Mouse (Mus musculus): ENCODE results near the gene Pgam1. TPM values are rescaled to one million over a fixed set of nuclear protein-coding genes. Genes with fewer than 3 reads are reported as not detected.

Gene Pgam1
- polyA plus RNA-seq, 1 experiment from 2014 or later: 1,170 TPM

DNA sequence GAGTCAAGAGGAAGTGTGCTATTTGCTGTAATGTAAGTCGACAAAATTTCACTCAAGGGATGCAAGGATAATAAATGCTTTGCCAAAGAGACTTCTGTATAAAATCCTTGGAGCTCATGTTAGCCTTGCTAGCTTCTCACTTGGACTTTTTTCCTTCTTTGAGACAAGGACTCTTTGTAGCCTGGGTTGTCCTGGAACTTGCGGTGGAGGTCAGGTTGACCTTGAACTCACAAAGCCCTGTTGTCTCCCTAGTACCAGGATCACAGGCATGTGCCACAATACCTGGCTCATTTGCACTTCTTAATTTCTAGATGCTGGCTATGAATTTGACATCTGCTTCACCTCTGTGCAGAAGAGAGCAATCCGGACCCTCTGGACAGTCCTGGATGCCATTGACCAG, 3.6 kb downstream of the Pgam1 start:
- Histone ChIP-seq H3K27ac (no peak overlapping the region), H3K27me3 (ENCODE audit: poor library complexity, severe bottlenecking) (no peaks in the 10 kb centered on the region), H3K4me1 (peaks cover 26% of the 10 kb centered on the region), H3K36me3 (replicated peaks) (peaks cover 62% of the 10 kb centered on the region), H3K9me3 (no peaks in the 10 kb centered on the region), H3K4me3 (no peak overlapping the region; the same call in 1 of the 2 replicates)
- 96% methylated on average over 3 of the region's 3 CpGs for WGBS
- no peak for DNase-seq (ENCODE audit: extremely low spot score, low spot score)

DNA sequence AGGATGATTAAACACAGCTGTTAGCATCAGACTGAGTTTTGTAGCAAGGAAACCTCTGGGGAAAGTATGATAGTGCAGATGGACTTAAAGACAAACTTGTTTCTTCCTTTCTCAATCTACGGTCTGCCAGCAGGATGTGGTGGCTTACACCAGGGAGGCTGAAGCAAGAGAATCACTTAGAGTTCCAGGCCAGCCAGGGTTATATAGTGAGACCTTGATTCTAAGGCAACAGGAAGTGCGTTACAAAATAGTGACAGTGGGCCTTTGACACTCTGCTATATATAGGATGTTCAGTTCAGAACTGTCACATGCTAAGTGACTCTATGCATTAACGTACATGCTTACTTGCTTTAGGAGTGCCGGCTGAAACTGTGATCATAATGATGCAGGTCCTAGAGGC, 5.1 kb downstream of the Pgam1 start:
- WGBS: 93% methylated on average over 4 of the region's 4 CpGs
- Histone ChIP-seq H3K4me3 (no peak overlapping the region), H3K9me3 (no peaks in the 10 kb centered on the region), H3K27ac (no peak overlapping the region), H3K36me3 (replicated peaks) (peaks cover 78% of the 10 kb centered on the region), H3K4me1 (peaks cover 26% of the 10 kb centered on the region), H3K27me3 (ENCODE audit: poor library complexity, severe bottlenecking) (no peaks in the 10 kb centered on the region)
- no peak for DNase-seq (ENCODE audit: extremely low spot score, low spot score)

DNA sequence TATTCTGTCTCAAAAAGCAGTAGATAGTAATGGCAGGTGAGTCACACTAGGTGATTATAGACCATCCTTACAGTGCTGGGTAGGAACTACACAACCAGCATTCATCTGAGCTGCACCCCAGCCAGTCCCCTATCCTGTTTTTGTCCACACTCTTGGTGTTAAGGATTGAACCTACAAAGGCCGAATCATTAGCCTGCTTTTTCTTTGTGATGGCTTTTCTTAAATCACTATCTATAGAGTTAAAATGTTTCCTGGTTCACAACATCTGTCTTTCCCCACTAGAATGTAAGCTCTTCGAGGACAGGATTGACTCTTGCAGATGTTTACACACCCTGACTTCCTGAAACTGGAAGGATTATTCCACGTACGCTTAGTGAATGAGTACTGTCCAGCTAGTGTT, 7.7 kb downstream of the Pgam1 start:
- DNase-seq (ENCODE audit: extremely low spot score, low spot score): no peak
- Histone ChIP-seq H3K36me3 (replicated peaks) (peaks cover 90% of the 10 kb centered on the region), H3K4me1 (peaks cover 8% of the 10 kb centered on the region)

DNA sequence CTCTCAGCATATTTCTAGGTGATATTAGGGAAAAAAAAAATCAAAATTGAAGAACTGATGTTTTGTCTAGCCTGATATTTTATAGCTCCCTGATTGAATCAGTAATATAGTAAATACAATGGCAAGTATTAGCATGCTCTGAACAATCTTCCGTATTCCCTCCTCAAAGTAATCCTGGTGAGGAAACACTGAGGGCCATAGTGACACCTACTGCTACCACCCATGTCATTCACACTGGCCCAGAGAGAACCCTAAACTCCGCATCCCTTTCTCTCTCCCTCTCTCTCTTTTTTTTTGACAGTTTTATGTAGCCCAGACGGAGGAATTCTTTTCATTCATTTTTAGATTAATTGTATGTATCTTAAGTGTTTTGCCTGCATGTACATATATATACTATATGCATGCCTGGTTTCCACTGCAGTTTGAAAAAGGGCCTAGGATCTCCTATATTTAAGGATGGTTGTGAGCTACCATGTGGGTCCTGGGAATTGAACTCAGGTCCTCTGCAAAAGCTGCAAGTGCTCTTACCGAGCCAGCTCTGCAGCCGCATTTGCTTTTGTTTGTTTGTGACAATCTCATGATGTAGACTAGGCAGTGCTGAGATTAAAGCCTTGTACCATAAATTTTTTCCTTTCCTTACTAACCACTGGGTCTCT, 8.8 kb downstream of the Pgam1 start:
- no peak overlapping the region for H3K27ac ChIP-seq
- WGBS: 85% methylated on average over 5 of the region's 5 CpGs
- H3K4me1 ChIP-seq: no peaks in the 10 kb centered on the region
- H3K36me3 ChIP-seq (replicated peaks): peaks cover 88% of the 10 kb centered on the region
- no peaks in the 10 kb centered on the region for H3K27me3 ChIP-seq (ENCODE audit: poor library complexity, severe bottlenecking)
- DNase-seq (ENCODE audit: extremely low spot score, low spot score): no peak
- no peak overlapping the region for H3K4me3 ChIP-seq
- H3K9me3 ChIP-seq: no peaks in the 10 kb centered on the region

More for the DNA sequence above, 7.7 kb downstream of the Pgam1 start:
- Histone ChIP-seq H3K9me3 (no peaks in the 10 kb centered on the region), H3K27ac (no peak overlapping the region), H3K27me3 (ENCODE audit: poor library complexity, severe bottlenecking) (no peaks in the 10 kb centered on the region), H3K4me3 (no peak overlapping the region)
- WGBS: 82% methylated on average over 4 of the region's 4 CpGs

DNA sequence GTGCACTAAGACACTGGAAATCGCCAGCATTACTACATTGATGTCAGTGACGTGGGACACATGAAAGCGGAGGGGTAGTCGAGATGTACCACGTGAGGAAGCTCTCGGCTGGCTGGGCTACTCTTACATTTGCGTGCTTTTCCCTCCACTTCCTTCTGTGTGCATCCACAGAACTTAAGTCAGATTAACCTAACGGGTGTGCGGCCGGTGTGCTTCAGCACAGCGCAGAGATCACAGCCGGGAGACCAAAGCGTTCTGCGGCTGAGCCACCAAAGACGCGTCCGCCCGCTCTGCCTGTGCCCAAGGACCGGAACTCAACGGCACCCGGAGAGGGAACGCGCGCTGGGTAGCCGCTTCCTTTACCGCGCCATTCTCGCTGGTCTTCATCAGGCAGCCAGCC, 21.0 kb downstream of the Pgam1 start:
- no peak for DNase-seq (ENCODE audit: extremely low spot score, low spot score)
- peak overlapping the region; percentile 86 for H3K27ac ChIP-seq

DNA sequence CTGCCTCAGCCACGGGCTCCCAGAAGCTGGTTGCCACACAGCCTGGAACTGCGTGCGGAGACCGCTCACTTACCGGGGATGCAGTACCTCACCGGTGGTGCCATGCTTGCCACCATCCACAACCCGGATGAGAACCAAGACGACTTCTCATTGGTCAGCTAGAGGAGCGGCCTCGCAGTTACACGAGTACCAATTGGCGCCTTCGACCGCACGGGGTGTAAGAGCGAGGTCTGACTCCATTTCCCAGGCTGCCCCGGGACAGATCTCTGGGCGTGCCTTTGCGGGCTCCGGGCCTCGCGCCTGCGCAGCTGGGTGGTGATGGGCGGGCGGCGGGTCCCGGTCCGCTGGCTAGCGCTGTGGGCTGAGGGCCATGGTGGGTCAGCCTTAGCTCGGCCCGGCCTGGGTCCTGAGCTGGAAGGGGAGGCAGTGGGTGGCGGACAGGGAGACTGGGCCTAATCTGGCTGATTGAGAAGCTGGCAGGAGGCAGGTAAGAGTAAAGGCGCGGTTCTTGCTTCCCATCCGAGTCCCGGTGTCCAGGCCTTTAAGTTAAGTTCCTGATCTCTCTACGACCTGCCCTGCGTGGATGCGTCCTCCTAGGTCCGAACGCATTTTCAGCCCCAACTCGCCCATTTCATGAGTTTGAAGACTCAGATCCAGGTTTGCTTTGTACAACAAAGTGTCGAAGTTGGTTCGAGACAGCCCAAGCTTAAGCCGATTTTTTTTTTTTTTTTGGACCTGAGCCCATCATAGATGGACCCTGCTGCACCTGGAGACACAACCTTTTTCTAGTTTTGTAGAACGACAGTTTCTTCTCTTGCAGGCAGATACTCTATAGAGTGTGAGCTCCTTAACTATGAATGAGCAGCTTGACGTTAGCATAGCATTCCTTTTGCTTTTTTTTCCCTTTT, 21.7 kb downstream of the Pgam1 start, which contains the start of the genes Exosc1 and Zdhhc16:
TSS of gene Exosc1 (minus strand) at position 245 of the 908 bp plus-strand sequence.
TSS of gene Zdhhc16 (plus strand) at position 302 of the 908 bp plus-strand sequence.
- peak within 1 kb of the TSS; percentile 98 for H3K4me3 ChIP-seq
- H3K27ac ChIP-seq: peak within 1 kb of the TSS; percentile 86
- peak; percentile 98 for DNase-seq (ENCODE audit: extremely low spot score, low spot score)
- WGBS: under 1% methylated on average over 47 of the region's 47 CpGs
- peaks cover 25% of the 10 kb centered on the region for H3K4me1 ChIP-seq
- H3K9me3 ChIP-seq: no peaks in the 10 kb centered on the region
- H3K36me3 ChIP-seq (replicated peaks): peaks cover 55% of the 10 kb centered on the region
- H3K27me3 ChIP-seq (ENCODE audit: poor library complexity, severe bottlenecking): no peaks in the 10 kb centered on the region

More for the DNA sequence above, 21.0 kb downstream of the Pgam1 start:
- Histone ChIP-seq H3K9me3 (no peaks in the 10 kb centered on the region), H3K4me1 (peaks cover 25% of the 10 kb centered on the region), H3K27me3 (ENCODE audit: poor library complexity, severe bottlenecking) (no peaks in the 10 kb centered on the region), H3K4me3 (peak overlapping the region; percentile 98), H3K36me3 (replicated peaks) (peaks cover 55% of the 10 kb centered on the region)
- under 1% methylated on average over 28 of the region's 28 CpGs for WGBS

DNA sequence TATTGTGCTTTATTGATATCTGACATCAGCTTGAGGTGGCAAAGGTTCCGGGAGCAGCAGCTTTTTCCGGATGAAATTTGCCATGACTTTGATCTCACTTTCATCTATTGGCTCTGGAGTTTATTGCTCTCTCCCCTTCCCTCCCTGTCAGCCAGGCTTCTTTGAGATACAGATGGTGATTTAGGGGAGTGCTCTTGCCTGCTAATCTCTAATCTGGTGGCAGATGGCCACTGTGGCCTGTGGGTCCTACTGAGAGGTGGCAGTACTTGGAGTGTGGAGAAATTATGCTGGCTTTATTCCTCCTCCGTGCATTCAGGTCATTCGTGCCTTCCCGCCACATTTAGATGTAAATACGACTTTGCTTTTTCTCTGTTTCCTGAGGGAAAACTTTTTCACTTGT, 22.4 kb downstream of the Pgam1 start:
- 51% methylated on average over 6 of the region's 6 CpGs for WGBS

DNA sequence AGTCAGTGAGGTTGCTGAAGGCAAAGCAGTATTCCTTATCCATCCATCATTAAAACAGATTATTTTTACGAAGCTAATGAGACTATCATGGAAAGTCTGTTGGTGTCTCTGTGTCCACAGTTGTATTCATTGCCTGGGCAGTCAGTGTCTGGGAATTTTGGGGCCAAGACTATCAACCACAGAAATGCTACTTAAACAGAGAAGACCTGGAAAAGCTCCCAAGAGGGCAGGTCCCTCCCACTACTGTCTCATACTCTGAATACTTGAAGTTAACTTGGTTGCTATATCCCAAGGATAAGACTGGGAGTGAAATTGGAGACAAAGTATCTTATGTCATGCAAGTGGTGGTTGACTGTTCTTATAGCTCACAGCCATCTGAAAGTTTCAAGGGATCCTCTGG, 24.2 kb downstream of the Pgam1 start:
- Histone ChIP-seq H3K9me3 (no peaks in the 10 kb centered on the region), H3K36me3 (replicated peaks) (peaks cover 58% of the 10 kb centered on the region), H3K4me1 (peaks cover 25% of the 10 kb centered on the region), H3K4me3 (no peak overlapping the region), H3K27ac (no peak overlapping the region), H3K27me3 (ENCODE audit: poor library complexity, severe bottlenecking) (no peaks in the 10 kb centered on the region)
- 94% methylated on average over 1 of the region's 1 CpGs for whole genome bisulfite sequencing
- DNase-seq (ENCODE audit: extremely low spot score, low spot score): no peak

More for the DNA sequence above, 22.4 kb downstream of the Pgam1 start:
- peak overlapping the region; percentile 98 for H3K4me3 ChIP-seq
- peaks cover 25% of the 10 kb centered on the region for H3K4me1 ChIP-seq
- H3K9me3 ChIP-seq: no peaks in the 10 kb centered on the region
- H3K27ac ChIP-seq: peak overlapping the region; percentile 86
- peaks cover 56% of the 10 kb centered on the region for H3K36me3 ChIP-seq (replicated peaks)
- no peak for DNase-seq (ENCODE audit: extremely low spot score, low spot score)
- H3K27me3 ChIP-seq (ENCODE audit: poor library complexity, severe bottlenecking): no peaks in the 10 kb centered on the region

DNA sequence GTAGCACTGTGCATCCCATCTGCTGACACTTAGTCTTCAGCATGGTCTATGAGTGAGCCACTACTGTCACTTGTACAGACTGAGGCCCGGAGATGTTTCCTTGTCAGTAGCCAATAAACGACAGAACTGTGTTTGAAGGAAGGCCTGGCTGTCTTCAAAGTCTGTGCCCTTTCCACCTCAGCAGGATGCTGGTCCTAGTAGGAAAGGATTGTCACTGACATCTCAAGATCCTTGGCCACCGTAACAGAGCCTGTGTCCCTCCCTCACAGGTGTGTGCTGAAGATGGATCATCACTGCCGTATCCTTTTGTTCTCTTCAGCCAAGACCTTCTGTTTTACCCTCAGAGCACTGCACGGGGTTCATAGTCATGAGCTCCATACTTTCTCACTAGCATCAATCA, 26.8 kb downstream of the Pgam1 start:
- no peaks in the 10 kb centered on the region for H3K9me3 ChIP-seq
- 94% methylated on average over 5 of the region's 5 CpGs for WGBS
- H3K36me3 ChIP-seq (replicated peaks): peaks cover 79% of the 10 kb centered on the region
- H3K4me3 ChIP-seq: no peak overlapping the region
- H3K27ac ChIP-seq: no peak overlapping the region
- H3K27me3 ChIP-seq (ENCODE audit: poor library complexity, severe bottlenecking): no peaks in the 10 kb centered on the region
- peaks cover 15% of the 10 kb centered on the region for H3K4me1 ChIP-seq
- DNase-seq (ENCODE audit: extremely low spot score, low spot score): no peak

DNA sequence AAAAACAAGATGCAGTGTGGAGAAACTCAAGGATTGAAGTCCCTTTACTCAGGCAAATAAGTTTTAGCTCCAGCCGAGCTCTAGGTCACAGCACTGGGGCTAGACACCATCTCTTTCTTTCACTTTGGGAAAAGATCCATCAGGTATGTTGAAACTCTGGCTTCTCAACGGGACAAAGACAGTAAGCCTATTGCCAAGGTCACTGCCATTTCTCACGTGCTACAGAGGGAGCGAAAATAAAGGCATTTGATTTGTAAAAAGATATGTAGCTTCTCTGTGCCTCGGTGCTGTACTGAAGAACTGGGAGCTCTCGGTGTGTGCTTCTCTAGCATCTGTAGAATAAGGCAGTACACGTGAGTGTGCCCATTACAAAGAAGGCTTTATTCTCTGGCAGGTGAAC, 32.1 kb downstream of the Pgam1 start:
- Histone ChIP-seq H3K27ac (no peak overlapping the region), H3K4me1 (no peaks in the 10 kb centered on the region), H3K9me3 (peaks cover 10% of the 10 kb centered on the region; the same call in 1 of the 2 replicates), H3K36me3 (replicated peaks) (peaks cover 99% of the 10 kb centered on the region), H3K27me3 (ENCODE audit: poor library complexity, severe bottlenecking) (no peaks in the 10 kb centered on the region), H3K4me3 (no peak overlapping the region)
- DNase-seq (ENCODE audit: extremely low spot score, low spot score): no peak
- WGBS: 89% methylated on average over 7 of the region's 7 CpGs

DNA sequence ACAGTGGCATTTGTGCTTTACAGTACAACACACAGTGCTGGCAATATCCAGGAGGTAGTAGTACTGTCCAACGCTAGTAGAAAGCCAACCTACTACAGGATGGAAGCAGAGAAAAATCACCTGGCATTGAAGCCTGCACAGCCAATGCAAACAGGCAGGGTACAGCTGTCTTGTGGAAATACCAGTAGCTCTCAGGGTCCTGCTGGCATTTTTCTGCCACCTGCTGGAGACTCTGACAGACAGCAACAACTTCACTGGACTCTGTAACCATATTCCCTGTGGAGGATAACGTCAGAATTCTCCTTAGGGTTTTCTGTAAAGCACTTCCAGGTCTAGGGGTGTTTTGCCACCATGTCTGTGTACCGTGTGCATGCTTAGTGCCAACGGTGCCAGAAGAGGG, 40.6 kb downstream of the Pgam1 start:
- no peak overlapping the region for H3K27ac ChIP-seq
- H3K4me3 ChIP-seq: no peak overlapping the region
- peaks cover 99% of the 10 kb centered on the region for H3K36me3 ChIP-seq (replicated peaks)
- no peaks in the 10 kb centered on the region for H3K9me3 ChIP-seq
- DNase-seq (ENCODE audit: extremely low spot score, low spot score): no peak
- H3K4me1 ChIP-seq: no peaks in the 10 kb centered on the region
- no peaks in the 10 kb centered on the region for H3K27me3 ChIP-seq (ENCODE audit: poor library complexity, severe bottlenecking)
- 82% methylated on average over 4 of the region's 4 CpGs for WGBS

DNA sequence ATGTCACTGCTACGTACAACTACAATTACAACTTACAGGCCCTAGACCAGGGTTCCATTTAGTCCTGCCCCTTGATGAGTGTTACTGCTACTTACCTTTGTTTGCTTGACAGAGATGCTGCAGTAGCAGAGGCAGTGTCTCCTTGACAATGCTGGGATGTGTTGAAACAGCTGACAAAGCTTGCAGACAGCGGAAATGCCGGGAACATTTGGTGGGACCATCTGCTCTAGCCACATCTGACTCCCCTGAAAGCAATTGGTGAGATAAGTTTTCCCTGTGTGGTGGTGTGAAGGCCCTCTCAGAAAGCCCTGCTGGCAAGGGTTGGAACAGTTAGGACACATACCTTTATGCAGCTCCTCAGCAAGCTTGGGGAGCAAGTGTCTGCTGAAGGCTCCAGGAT, 41.9 kb downstream of the Pgam1 start:
- DNase-seq (ENCODE audit: extremely low spot score, low spot score): no peak
- H3K4me3 ChIP-seq: no peak overlapping the region
- H3K27ac ChIP-seq: no peak overlapping the region
- no peaks in the 10 kb centered on the region for H3K4me1 ChIP-seq
- peaks cover 99% of the 10 kb centered on the region for H3K36me3 ChIP-seq (replicated peaks)
- no peaks in the 10 kb centered on the region for H3K27me3 ChIP-seq (ENCODE audit: poor library complexity, severe bottlenecking)
- WGBS: 94% methylated on average over 3 of the region's 3 CpGs
- H3K9me3 ChIP-seq: no peaks in the 10 kb centered on the region
